Mouse (Mus musculus) liver, embryonic 14.5 days (tissue): Measurements from ENCODE around the gene Speer4b.

ENCODE experiments used
- CTCF ChIP-seq: IDR thresholded peaks from 2 replicates; pipeline ENCODE4 v1.5.1; 2016; ENCODE audit warnings: antibody characterized with exemption, low read depth, control low read depth
- EP300 ChIP-seq: IDR thresholded peaks from 2 replicates; pipeline ENCODE4 v1.6.1; 2016; ENCODE audit warnings: antibody characterized with exemption, low read depth

DNA sequence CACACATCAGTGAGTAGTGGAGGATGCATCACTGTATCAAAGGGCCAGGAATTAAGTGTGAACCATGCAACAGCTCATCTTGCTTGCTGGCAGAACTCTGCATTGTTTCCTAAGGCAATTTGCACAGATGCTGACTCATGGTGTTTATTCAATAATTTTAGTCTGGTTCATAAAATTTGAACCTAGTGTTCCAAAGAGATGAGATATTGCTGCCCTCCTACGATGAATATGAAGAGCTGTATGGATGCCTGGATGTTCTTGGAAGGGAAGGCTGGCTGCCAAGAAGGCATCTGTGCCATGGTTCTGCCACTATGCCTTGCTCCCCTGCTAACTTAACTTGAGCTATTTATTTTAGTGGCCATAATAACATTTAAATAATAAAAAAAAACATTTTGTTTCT lies 44.3 kb downstream of the Speer4b start:
- no peak for TF ChIP-seq EP300
- TF ChIP-seq CTCF, result no peak
